Mouse (Mus musculus) brain, embryonic 18.5 days (tissue): ENCODE results near the gene Chpt1.

Source experiments
- DNase-seq: peaks from one replicate; pipeline ENCODE4 v3.0.0-alpha.2; 2012; ENCODE audit warnings: low read depth, low spot score

Chpt1 gene

GRCm38 (mm10) chr10:88405812-88406211 lies 98.1 kb downstream of the Chpt1 start:
- DNase-seq: no peak

GRCm38 (mm10) chr10:88404220-88404619 lies 99.7 kb downstream of the Chpt1 start:
- DNase-seq: no peak

GRCm38 (mm10) chr10:88403021-88403420 lies 100.9 kb downstream of the Chpt1 start:
- no peak for DNase-seq
